Mouse (Mus musculus) megakaryocyte-erythroid progenitor cell, adult 5-6 weeks (primary cell): ENCODE measurements around the gene Vmn1r151. TPM values are rescaled to one million over a fixed set of nuclear protein-coding genes. Genes with fewer than 3 reads are reported as not detected.
"Not testable (repeated sequence)": the region's sequence is repeated elsewhere in the genome, so short reads cannot be mapped to it uniquely, and the experiment has no call there.

Source experiments
- ATAC-seq: replicated peaks from 2 replicates; pipeline ENCODE4 v1.8.0; 2016; ENCODE audit warnings: mild to moderate bottlenecking, inconsistent platforms; ENCODE audit not compliant: severe bottlenecking, poor library complexity, low FRiP score, low TSS enrichment
- total RNA-seq, 2 experiments: library from RNA; stranded (forward) in 1 of 2; stranded (reverse) in 1 of 2; fragments of 200-1000, 215-1000 nt in 1 of 2; fragments of >200 nt in 1 of 2; fragmentation: Nextera tagmentation in 1 of 2; gene quantifications; 2 replicates each; pipeline ENCODE4 v1.2.3; 2014 to 2017

Vmn1r151 gene
- total RNA-seq (2014; fragmentation: Nextera tagmentation) (not detected in 2 replicates), total RNA-seq (2017) (not detected in 2 replicates)

GRCm38 (mm10) chr7:22499578-22499977, at the start of gene Vmn1r151:
TSS of gene Vmn1r151 (minus strand) at chr7:22499678.
- not testable (repeated sequence) for ATAC-seq

GRCm38 (mm10) chr7:22534787-22535186, 35.3 kb upstream of the Vmn1r151 start, which contains the start of gene Gm8677:
TSS of gene Gm8677 (minus strand) at chr7:22534887.
- not testable (repeated sequence) for ATAC-seq

- ATAC-seq, result not testable (repeated sequence)
Measured at GRCm38 (mm10) chr7:22522667-22523066, 23.2 kb upstream of the Vmn1r151 start, which contains the start of gene Vmn1r152. TSS of gene Vmn1r152 (plus strand) at chr7:22522967.

GRCm38 (mm10) chr7:22463975-22464374, 35.5 kb downstream of the Vmn1r151 start, which contains the start of gene Gm10665:
TSS of gene Gm10665 (minus strand) at chr7:22464075.
- not testable (repeated sequence) for ATAC-seq

Other genes starting within 250 kb of the Vmn1r151 start
- not detected in 2 replicates for gene Gm4187, start 170.0 kb downstream of the Vmn1r151 start, total RNA-seq (2014; fragmentation: Nextera tagmentation)
- gene Gm4187, start 170.0 kb downstream of the Vmn1r151 start, total RNA-seq (2017), result not detected in 2 replicates
- not detected in 2 replicates for gene Gm8660, start 128.6 kb downstream of the Vmn1r151 start, total RNA-seq (2014; fragmentation: Nextera tagmentation)
- not detected in 2 replicates for gene Gm8660, start 128.6 kb downstream of the Vmn1r151 start, total RNA-seq (2017)
- not detected in 2 replicates for gene Vmn1r148, start 86.1 kb downstream of the Vmn1r151 start, total RNA-seq (2014; fragmentation: Nextera tagmentation)
- not detected in 2 replicates for gene Vmn1r148, start 86.1 kb downstream of the Vmn1r151 start, total RNA-seq (2017)
- gene Vmn1r149, start 61.4 kb downstream of the Vmn1r151 start, total RNA-seq (2014; fragmentation: Nextera tagmentation), result not detected in 2 replicates
- not detected in 2 replicates for gene Vmn1r149, start 61.4 kb downstream of the Vmn1r151 start, total RNA-seq (2017)
- gene Gm10665, start 35.6 kb downstream of the Vmn1r151 start, total RNA-seq (2014; fragmentation: Nextera tagmentation), result not detected in 2 replicates
- gene Gm10665, start 35.6 kb downstream of the Vmn1r151 start, total RNA-seq (2017), result not detected in 2 replicates
- not detected in 2 replicates for gene Vmn1r152, start 23.3 kb upstream of the Vmn1r151 start, total RNA-seq (2014; fragmentation: Nextera tagmentation)
- gene Vmn1r152, start 23.3 kb upstream of the Vmn1r151 start, total RNA-seq (2017), result not detected in 2 replicates
- gene Gm8677, start 35.2 kb upstream of the Vmn1r151 start, total RNA-seq (2014; fragmentation: Nextera tagmentation), result not detected in 2 replicates
- gene Gm8677, start 35.2 kb upstream of the Vmn1r151 start, total RNA-seq (2017), result not detected in 2 replicates
- not detected in 2 replicates for gene Gm4201, start 65.7 kb upstream of the Vmn1r151 start, total RNA-seq (2014; fragmentation: Nextera tagmentation)
- not detected in 2 replicates for gene Gm4201, start 65.7 kb upstream of the Vmn1r151 start, total RNA-seq (2017)
- gene Gm4565, start 88.4 kb upstream of the Vmn1r151 start, total RNA-seq (2014; fragmentation: Nextera tagmentation), result not detected in 2 replicates
- not detected in 2 replicates for gene Gm4565, start 88.4 kb upstream of the Vmn1r151 start, total RNA-seq (2017)
- not detected in 2 replicates for gene Vmn1r155, start 158.3 kb upstream of the Vmn1r151 start, total RNA-seq (2014; fragmentation: Nextera tagmentation)
- gene Vmn1r155, start 158.3 kb upstream of the Vmn1r151 start, total RNA-seq (2017), result not detected in 2 replicates
- gene Gm8693, start 192.6 kb upstream of the Vmn1r151 start, total RNA-seq (2014; fragmentation: Nextera tagmentation), result not detected in 2 replicates
- gene Gm8693, start 192.6 kb upstream of the Vmn1r151 start, total RNA-seq (2017), result not detected in 2 replicates
- not detected in 2 replicates for gene Gm4567, start 220.0 kb upstream of the Vmn1r151 start, total RNA-seq (2014; fragmentation: Nextera tagmentation)
- not detected in 2 replicates for gene Gm4567, start 220.0 kb upstream of the Vmn1r151 start, total RNA-seq (2017)